Mouse (Mus musculus): Measurements from ENCODE around the gene Pi4ka. TPM values are rescaled to one million over a fixed set of nuclear protein-coding genes. Genes with fewer than 3 reads are reported as not detected.

Pi4ka gene
- 10 to 100 TPM; 55.3 to 56.7 TPM for total RNA-seq (2021)

GRCm38 (mm10) chr16:17405736-17406443 lies at the start of gene Pi4ka, which contains the start of gene Snap29:
Pi4ka (minus strand) TSS chr16:17406314.
Snap29 (plus strand) TSS chr16:17405986.
- intact Hi-C loops (cut with DNase I), result loop anchor here (2.0 kb wide), 2 partner anchors 47 to 125 kb away; partner anchors contain the start of gene Thap7
- DNase-seq, result peak; percentile 100

GRCm38 (mm10) chr16:17452373-17452715 lies 46.2 kb upstream of the Pi4ka start:
- no peak for DNase-seq
- intact Hi-C loops (cut with DNase I), result loop anchor here (1.0 to 5.0 kb wide), 3 partner anchors 48 to 80 kb away; partner anchors contain the start of genes Snap29 and Thap7

GRCm38 (mm10) chr16:17451541-17452372 lies 45.6 kb upstream of the Pi4ka start, which contains the start of gene Crkl:
Crkl (plus strand) TSS chr16:17451987.
- intact Hi-C loops (cut with DNase I), result loop anchor here (1.0 to 5.0 kb wide), 3 partner anchors 47 to 81 kb away; partner anchors contain the start of genes Snap29 and Thap7
- DNase-seq, result peak; percentile 98

- intact Hi-C loops (cut with DNase I), result loop anchor here (2.0 kb wide), 1 partner anchor 30 kb away; no protein-coding TSS in a partner anchor
- peak; percentile 17 to 44 for DNase-seq
Observed at GRCm38 (mm10) chr16:17432576-17432975, 26.5 kb upstream of the Pi4ka start.

- intact Hi-C loops (cut with DNase I), result no loop called here
- DNase-seq, result no peak
Observed at GRCm38 (mm10) chr16:17423021-17423420, 16.9 kb upstream of the Pi4ka start.

- DNase-seq, result peak; percentile 29 to 42
- intact Hi-C loops (cut with DNase I), result no loop called here
Observed at GRCm38 (mm10) chr16:17410209-17410608, 4.1 kb upstream of the Pi4ka start.

- peak; percentile 11 to 16 for DNase-seq
- intact Hi-C loops (cut with DNase I), result no loop called here
Observed at GRCm38 (mm10) chr16:17409046-17409445, 2.9 kb upstream of the Pi4ka start.

GRCm38 (mm10) chr16:17406512-17407231 lies 558 bp upstream of the Pi4ka start:
- intact Hi-C loops (cut with DNase I), result no loop called here
- peak; percentile 13 to 14 for DNase-seq

- peak; percentile 77 for DNase-seq
- intact Hi-C loops (cut with DNase I), result loop anchor here (2.0 kb wide), 2 partner anchors 48 to 126 kb away; partner anchors contain the start of gene Thap7
Observed at GRCm38 (mm10) chr16:17405271-17405696, 830 bp downstream of the Pi4ka start.

- DNase-seq, result peak; percentile 30 to 63
- intact Hi-C loops (cut with DNase I), result loop anchor here (2.0 to 5.0 kb wide), 2 partner anchors 30 to 104 kb away; partner anchors contain the start of gene Lztr1
Observed at GRCm38 (mm10) chr16:17402855-17403254, 3.3 kb downstream of the Pi4ka start.

- intact Hi-C loops (cut with DNase I), result no loop called here
- DNase-seq, result no peak
Observed at GRCm38 (mm10) chr16:17392784-17393183, 13.3 kb downstream of the Pi4ka start.

GRCm38 (mm10) chr16:17383594-17384326 lies 22.4 kb downstream of the Pi4ka start:
- DNase-seq, result no peak

GRCm38 (mm10) chr16:17382306-17382705 lies 23.8 kb downstream of the Pi4ka start:
- intact Hi-C loops (cut with DNase I), result no loop called here
- DNase-seq, result no peak

More at GRCm38 (mm10) chr16:17383594-17384326, 22.4 kb downstream of the Pi4ka start:
- intact Hi-C loops (cut with DNase I), result no loop called here

GRCm38 (mm10) chr16:17358787-17359186 lies 47.3 kb downstream of the Pi4ka start:
- intact Hi-C loops (cut with DNase I), result no loop called here
- no peak for DNase-seq

- no peak for DNase-seq
- intact Hi-C loops (cut with DNase I), result no loop called here
Observed at GRCm38 (mm10) chr16:17356031-17356430, 50.1 kb downstream of the Pi4ka start.

GRCm38 (mm10) chr16:17346766-17347165 lies 59.3 kb downstream of the Pi4ka start:
- DNase-seq, result no peak
- intact Hi-C loops (cut with DNase I), result no loop called here

- intact Hi-C loops (cut with DNase I), result no loop called here
Observed at GRCm38 (mm10) chr16:17345813-17346155, 60.3 kb downstream of the Pi4ka start.

GRCm38 (mm10) chr16:17345141-17345812 lies 60.8 kb downstream of the Pi4ka start:
- DNase-seq, result no peak

More at GRCm38 (mm10) chr16:17345813-17346155, 60.3 kb downstream of the Pi4ka start:
- no peak for DNase-seq

GRCm38 (mm10) chr16:17341847-17342246 lies 64.3 kb downstream of the Pi4ka start:
- DNase-seq, result no peak
- intact Hi-C loops (cut with DNase I), result no loop called here

More at GRCm38 (mm10) chr16:17345141-17345812, 60.8 kb downstream of the Pi4ka start:
- intact Hi-C loops (cut with DNase I), result no loop called here
